Mouse (Mus musculus): ENCODE results near the gene Eftud2. TPM values are rescaled to one million over a fixed set of nuclear protein-coding genes. Genes with fewer than 3 reads are reported as not detected.
A peak's percentile ranks its signal among the peaks of the same experiment; 100 is the strongest.

Gene Eftud2
- total RNA-seq (2021) = 100 to 1,000 TPM; 123 to 135 TPM

- intact Hi-C loops (cut with DNase I) = loop anchor here (5.0 kb wide), 1 partner anchor 157 kb away; no protein-coding TSS in a partner anchor
- DNase-seq (ENCODE audit: low spot score in 2 of 2) = peak; percentile 95
These were observed at the start of gene Eftud2, which contains the start of gene Ccdc103 for GRCm38 (mm10) chr11:102880585-102881313. TSS of gene Eftud2 (minus strand) at chr11:102880985. TSS of gene Ccdc103 (plus strand) at chr11:102881204.

GRCm38 (mm10) chr11:102925351-102925717 lies 44.5 kb upstream of the Eftud2 start:
- intact Hi-C loops (cut with DNase I) = no loop called here
- no peak for DNase-seq (ENCODE audit: low spot score in 2 of 2)

- DNase-seq (ENCODE audit: low spot score in 2 of 2) = peak; percentile 90 to 91
- intact Hi-C loops (cut with DNase I) = no loop called here
These were observed 44.0 kb upstream of the Eftud2 start, which contains the start of gene Kif18b for GRCm38 (mm10) chr11:102924557-102925350. TSS of gene Kif18b (minus strand) at chr11:102925124.

GRCm38 (mm10) chr11:102921491-102921890 lies 40.7 kb upstream of the Eftud2 start:
- intact Hi-C loops (cut with DNase I) = no loop called here
- DNase-seq (ENCODE audit: low spot score in 2 of 2) = no peak

GRCm38 (mm10) chr11:102918077-102918476 lies 37.3 kb upstream of the Eftud2 start:
- DNase-seq (ENCODE audit: low spot score in 2 of 2) = no peak
- intact Hi-C loops (cut with DNase I) = no loop called here

- no peak for DNase-seq (ENCODE audit: low spot score in 2 of 2)
- intact Hi-C loops (cut with DNase I) = no loop called here
These were observed 34.6 kb upstream of the Eftud2 start for GRCm38 (mm10) chr11:102915380-102915779.

GRCm38 (mm10) chr11:102911376-102911775 lies 30.6 kb upstream of the Eftud2 start:
- intact Hi-C loops (cut with DNase I) = loop anchor here (5.0 kb wide), 1 partner anchor 36 kb away; the partner anchor contains the start of gene C1ql1
- DNase-seq (ENCODE audit: low spot score in 2 of 2) = no peak

- intact Hi-C loops (cut with DNase I) = no loop called here
These were observed 22.9 kb upstream of the Eftud2 start for GRCm38 (mm10) chr11:102903654-102904053.

GRCm38 (mm10) chr11:102902107-102902506 lies 21.3 kb upstream of the Eftud2 start:
- intact Hi-C loops (cut with DNase I) = no loop called here

More at GRCm38 (mm10) chr11:102903654-102904053, 22.9 kb upstream of the Eftud2 start:
- no peak for DNase-seq (ENCODE audit: low spot score in 2 of 2)

GRCm38 (mm10) chr11:102901199-102901598 lies 20.4 kb upstream of the Eftud2 start:
- no peak for DNase-seq (ENCODE audit: low spot score in 2 of 2)

More at GRCm38 (mm10) chr11:102902107-102902506, 21.3 kb upstream of the Eftud2 start:
- DNase-seq (ENCODE audit: low spot score in 2 of 2) = no peak

GRCm38 (mm10) chr11:102900763-102901162 lies 20.0 kb upstream of the Eftud2 start, which contains the start of gene Gfap:
TSS of gene Gfap (minus strand) at chr11:102900912.
- intact Hi-C loops (cut with DNase I) = loop anchor here (2.0 kb wide), 2 partner anchors 92 to 154 kb away; no protein-coding TSS in a partner anchor
- DNase-seq (ENCODE audit: low spot score in 2 of 2) = peak; percentile 72 to 78

More at GRCm38 (mm10) chr11:102901199-102901598, 20.4 kb upstream of the Eftud2 start:
- intact Hi-C loops (cut with DNase I) = loop anchor here (2.0 kb wide), 2 partner anchors 92 to 154 kb away; no protein-coding TSS in a partner anchor

- intact Hi-C loops (cut with DNase I) = no loop called here
- no peak for DNase-seq (ENCODE audit: low spot score in 2 of 2)
These were observed 17.6 kb upstream of the Eftud2 start for GRCm38 (mm10) chr11:102898408-102898807.

GRCm38 (mm10) chr11:102896641-102897040 lies 15.9 kb upstream of the Eftud2 start:
- DNase-seq (ENCODE audit: low spot score in 2 of 2) = no peak
- intact Hi-C loops (cut with DNase I) = no loop called here

- DNase-seq (ENCODE audit: low spot score in 2 of 2) = no peak
- intact Hi-C loops (cut with DNase I) = no loop called here
These were observed 15.0 kb upstream of the Eftud2 start for GRCm38 (mm10) chr11:102895779-102896178.

GRCm38 (mm10) chr11:102894716-102895115 lies 13.9 kb upstream of the Eftud2 start:
- no peak for DNase-seq (ENCODE audit: low spot score in 2 of 2)
- intact Hi-C loops (cut with DNase I) = no loop called here

- peak in 1 of 2 experiments; percentile 21 for DNase-seq (ENCODE audit: low spot score in 2 of 2)
- intact Hi-C loops (cut with DNase I) = no loop called here
These were observed 12.3 kb upstream of the Eftud2 start for GRCm38 (mm10) chr11:102893015-102893651.

GRCm38 (mm10) chr11:102890096-102890495 lies 9.3 kb upstream of the Eftud2 start:
- DNase-seq (ENCODE audit: low spot score in 2 of 2) = no peak
- intact Hi-C loops (cut with DNase I) = no loop called here

GRCm38 (mm10) chr11:102888135-102888534 lies 7.3 kb upstream of the Eftud2 start:
- peak; percentile 38 to 39 for DNase-seq (ENCODE audit: low spot score in 2 of 2)
- intact Hi-C loops (cut with DNase I) = no loop called here

- no peak for DNase-seq (ENCODE audit: low spot score in 2 of 2)
- intact Hi-C loops (cut with DNase I) = no loop called here
These were observed 6.6 kb upstream of the Eftud2 start for GRCm38 (mm10) chr11:102887433-102887832.

Measured in left cerebral cortex, postnatal 36 days (tissue).